Mouse (Mus musculus) heart, adult 2 months (tissue): Measurements from ENCODE around the gene Cdk14.

Experiments
- CTCF ChIP-seq: fragments of 200-600 bp; IDR thresholded peaks from 2 replicates; pipeline ENCODE4 v1.8.1; 2022; ENCODE audit warnings: antibody characterized with exemption, mild to moderate bottlenecking, moderate library complexity
- EP300 ChIP-seq: fragments of 200-500 bp; IDR thresholded peaks from 2 replicates; pipeline ENCODE4 v1.6.1; 2011; ENCODE audit warnings: low read depth, low read length, control low read depth; ENCODE audit not compliant: insufficient read depth
- POLR2A ChIP-seq: fragments of 200-500 bp; IDR thresholded peaks from 2 replicates; pipeline ENCODE4 v1.6.1; 2011; ENCODE audit warnings: mild to moderate bottlenecking, low read depth, low read length, control low read depth; ENCODE audit not compliant: insufficient read depth

DNA sequence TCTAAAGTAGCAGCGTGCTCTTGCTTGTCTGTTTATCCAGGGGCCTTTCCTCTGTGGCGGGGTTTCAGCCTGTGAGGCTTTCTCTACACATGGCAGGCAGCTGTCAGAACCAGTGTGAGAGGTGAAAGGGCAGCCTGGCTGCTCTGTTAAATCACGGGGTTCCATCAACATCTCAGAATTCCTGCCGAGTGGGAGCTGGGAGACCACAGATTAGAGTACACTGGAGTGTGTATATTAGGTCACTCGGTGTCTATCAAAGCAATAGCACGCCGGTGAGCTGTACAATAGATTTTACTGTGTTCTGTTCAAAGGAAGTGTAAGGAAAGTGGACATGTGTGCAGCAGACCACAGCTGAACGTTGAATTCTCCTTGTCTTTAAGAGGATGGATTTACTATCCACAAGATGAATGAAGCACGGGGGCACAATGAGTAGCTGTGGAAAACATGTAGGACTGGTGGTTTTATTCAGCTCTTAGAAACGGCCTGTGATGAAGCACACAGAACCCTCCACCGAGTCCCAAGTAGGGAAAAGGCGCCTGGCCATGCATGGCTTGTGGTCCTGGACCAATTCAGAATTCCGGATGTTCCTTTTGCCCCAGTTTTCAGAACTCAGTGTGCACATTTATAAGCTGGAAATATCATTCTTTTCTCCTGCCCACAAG lies 585.2 kb downstream of the Cdk14 start:
- TF ChIP-seq POLR2A (no peak), CTCF (no peak), EP300 (no peak)
